Mouse (Mus musculus): ENCODE data around the gene Slc22a21. TPM values are rescaled to one million over a fixed set of nuclear protein-coding genes. Genes with fewer than 3 reads are reported as not detected.
A peak's percentile ranks its signal among the peaks of the same experiment; 100 is the strongest.

Slc22a21 gene
- polyA plus RNA-seq, 1 experiment from 2014 or later: 5.8 TPM

DNA sequence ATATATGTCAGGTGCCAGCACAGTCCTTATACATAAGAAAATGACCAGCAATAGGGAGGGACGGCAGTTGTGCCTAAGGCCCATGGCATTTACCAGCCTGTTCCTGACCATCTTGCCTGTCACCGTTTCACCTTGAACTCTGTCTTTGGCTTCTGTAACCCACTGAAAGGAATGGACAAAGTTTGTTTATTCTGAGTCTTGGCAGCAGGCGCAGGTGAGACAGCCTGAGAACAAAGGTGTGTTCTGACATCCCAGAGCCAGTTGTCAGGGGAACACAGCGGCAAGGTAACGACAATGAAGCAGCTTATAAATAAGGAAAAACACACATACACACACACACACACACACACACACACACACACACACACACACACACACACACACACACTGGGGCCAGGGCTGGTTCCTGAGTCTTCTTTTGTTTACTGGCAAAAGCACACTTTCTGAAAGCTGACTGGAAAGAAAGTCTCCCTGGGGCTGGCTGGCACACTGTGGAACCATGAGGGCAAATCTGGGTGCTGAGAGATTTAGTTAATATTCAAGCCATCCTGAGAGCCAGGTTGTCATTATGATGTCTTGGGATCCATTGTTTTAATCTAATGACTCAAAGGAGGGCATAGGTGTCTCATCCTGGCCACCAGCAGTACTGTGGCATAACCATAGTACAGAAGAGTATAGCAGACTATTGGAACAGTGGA lies 41.4 kb upstream of the Slc22a21 start:
- no peaks in the 10 kb centered on the region for H3K4me1 ChIP-seq (ENCODE audit: insufficient read depth)

DNA sequence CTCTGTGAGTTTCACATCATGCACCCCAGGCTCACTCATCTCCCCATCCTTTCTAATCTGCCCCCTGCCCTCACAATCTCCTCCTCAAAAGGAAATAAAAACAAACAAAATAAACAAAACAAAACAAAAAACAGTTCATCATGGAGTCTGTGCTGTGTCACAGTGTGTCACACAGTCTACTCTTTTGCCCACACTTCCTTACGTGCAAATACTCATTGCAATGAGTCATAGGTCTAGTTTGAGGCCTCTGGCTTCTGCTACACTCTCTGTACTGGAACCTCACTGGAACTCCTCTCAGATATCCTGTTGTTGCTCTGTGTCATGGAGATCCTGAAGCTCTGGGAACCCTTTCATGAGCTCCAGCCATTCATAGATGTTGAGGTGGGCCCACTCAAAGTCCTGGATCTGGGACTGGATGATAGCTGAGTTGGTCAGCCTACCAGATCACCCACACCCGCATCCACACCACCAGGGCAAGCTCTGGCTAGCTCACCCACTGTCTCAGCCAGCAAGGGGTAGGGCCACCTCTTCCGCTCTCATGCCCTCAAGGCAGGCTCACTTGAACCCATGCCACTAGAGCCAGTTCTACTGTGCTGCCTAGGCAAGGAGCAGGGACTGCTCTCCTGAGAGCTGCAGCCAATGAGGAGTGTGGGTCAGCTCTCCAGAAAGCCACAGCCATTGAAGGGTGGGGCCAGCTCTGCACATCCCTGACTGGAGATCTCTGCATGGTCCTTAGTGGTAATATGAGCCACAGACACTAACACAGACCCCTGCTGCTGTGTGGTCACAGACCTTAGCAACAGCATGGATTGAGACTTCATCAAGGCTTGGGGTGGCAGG lies 39.0 kb upstream of the Slc22a21 start:
- no peak overlapping the region for H3K4me3 ChIP-seq (ENCODE audit: low read depth, low read length)
- no peak overlapping the region for H3K27ac ChIP-seq (ENCODE audit: low read depth)
- H3K4me2 ChIP-seq: no peak overlapping the region
- TF ChIP-seq CTCF (IDR thresholded peaks at IDR 0.05; ENCODE audit: low read depth): no peak
- no peaks in the 10 kb centered on the region for H3K4me1 ChIP-seq (ENCODE audit: insufficient read depth)
- H3K9me3 ChIP-seq (ENCODE audit: low read depth, low read length): no peaks in the 10 kb centered on the region
- H3K9ac ChIP-seq: no peak overlapping the region
- no peaks in the 10 kb centered on the region for H3K36me3 ChIP-seq (ENCODE audit: insufficient read depth)
- no peak for DNase-seq
- 73% methylated on average over 3 of the region's 3 CpGs for WGBS
- ATAC-seq (ENCODE audit: insufficient read depth): no peak
- H3K27me3 ChIP-seq (ENCODE audit: insufficient read depth, low read length): no peaks in the 10 kb centered on the region

More for the DNA sequence above, 41.4 kb upstream of the Slc22a21 start:
- Histone ChIP-seq H3K27ac (ENCODE audit: low read depth) (no peak overlapping the region), H3K27me3 (ENCODE audit: insufficient read depth, low read length) (no peaks in the 10 kb centered on the region), H3K9me3 (ENCODE audit: low read depth, low read length) (no peaks in the 10 kb centered on the region), H3K36me3 (ENCODE audit: insufficient read depth) (no peaks in the 10 kb centered on the region), H3K4me2 (no peak overlapping the region), H3K9ac (no peak overlapping the region), H3K4me3 (ENCODE audit: low read depth, low read length) (no peak overlapping the region)
- no peak for ATAC-seq (ENCODE audit: insufficient read depth)
- no peak for TF ChIP-seq CTCF (IDR thresholded peaks at IDR 0.05; ENCODE audit: low read depth)
- DNase-seq: no peak
- WGBS: 49% methylated on average over 5 of the region's 5 CpGs

DNA sequence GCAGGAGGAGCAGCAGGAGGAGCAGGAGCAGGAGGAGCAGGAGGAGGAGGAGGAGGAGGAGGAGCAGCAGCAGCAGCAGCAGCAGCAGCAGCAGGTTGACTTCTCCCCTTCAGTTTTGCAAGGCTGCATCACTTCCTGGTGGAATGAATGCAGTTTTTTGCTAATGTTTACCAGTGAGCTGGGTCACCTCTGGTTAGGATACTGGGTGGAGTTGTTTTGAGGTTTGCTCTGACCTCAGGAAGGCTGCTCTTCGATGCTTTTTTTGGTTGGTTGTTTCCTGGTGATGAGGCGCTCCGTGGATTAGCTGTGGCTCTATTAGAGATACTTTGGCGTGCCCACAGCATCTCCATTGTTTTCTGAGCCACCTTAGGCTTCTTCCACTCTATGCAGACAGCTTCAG lies 37.5 kb upstream of the Slc22a21 start:
- DNase-seq (no peak), ATAC-seq (ENCODE audit: insufficient read depth) (no peak)
- 66% methylated on average over 4 of the region's 4 CpGs for whole genome bisulfite sequencing
- no peak overlapping the region for H3K27ac ChIP-seq (ENCODE audit: low read depth)
- no peak overlapping the region for H3K9ac ChIP-seq
- no peaks in the 10 kb centered on the region for H3K27me3 ChIP-seq (ENCODE audit: insufficient read depth, low read length)
- H3K9me3 ChIP-seq (ENCODE audit: low read depth, low read length): no peaks in the 10 kb centered on the region
- TF ChIP-seq CTCF (IDR thresholded peaks at IDR 0.05; ENCODE audit: low read depth): no peak
- no peaks in the 10 kb centered on the region for H3K36me3 ChIP-seq (ENCODE audit: insufficient read depth)
- H3K4me3 ChIP-seq (ENCODE audit: low read depth, low read length): no peak overlapping the region
- no peak overlapping the region for H3K4me2 ChIP-seq
- H3K4me1 ChIP-seq (ENCODE audit: insufficient read depth): no peaks in the 10 kb centered on the region

DNA sequence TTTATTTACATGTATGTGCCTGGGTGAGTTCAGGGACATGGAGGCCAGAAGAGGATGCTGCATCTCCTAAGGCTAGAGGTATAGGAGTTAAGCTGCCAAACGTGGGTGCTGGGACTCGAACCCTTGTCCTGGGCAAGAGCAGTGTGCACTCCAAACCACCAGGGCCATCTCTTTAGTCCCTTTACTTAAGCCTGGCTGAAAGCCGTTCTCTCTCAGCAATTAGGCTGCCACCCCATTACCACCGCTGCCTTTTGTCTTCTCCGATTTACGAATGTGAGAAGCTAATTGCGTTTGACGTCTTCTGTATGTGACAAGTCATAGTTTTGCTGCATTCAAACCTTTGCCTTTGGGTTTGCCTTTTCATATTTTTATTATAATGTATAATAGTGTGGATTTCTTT lies 35.9 kb upstream of the Slc22a21 start:
- DNase-seq: no peak
- no peaks in the 10 kb centered on the region for H3K9me3 ChIP-seq (ENCODE audit: low read depth, low read length)
- no peak for ATAC-seq (ENCODE audit: insufficient read depth)
- no peak overlapping the region for H3K9ac ChIP-seq
- TF ChIP-seq CTCF (IDR thresholded peaks at IDR 0.05; ENCODE audit: low read depth): no peak
- no peaks in the 10 kb centered on the region for H3K36me3 ChIP-seq (ENCODE audit: insufficient read depth)
- no peak overlapping the region for H3K4me2 ChIP-seq
- H3K4me1 ChIP-seq (ENCODE audit: insufficient read depth): no peaks in the 10 kb centered on the region
- H3K27me3 ChIP-seq (ENCODE audit: insufficient read depth, low read length): no peaks in the 10 kb centered on the region
- H3K27ac ChIP-seq (ENCODE audit: low read depth): no peak overlapping the region
- WGBS: 77% methylated on average over 8 of the region's 8 CpGs
- H3K4me3 ChIP-seq (ENCODE audit: low read depth, low read length): no peak overlapping the region

DNA sequence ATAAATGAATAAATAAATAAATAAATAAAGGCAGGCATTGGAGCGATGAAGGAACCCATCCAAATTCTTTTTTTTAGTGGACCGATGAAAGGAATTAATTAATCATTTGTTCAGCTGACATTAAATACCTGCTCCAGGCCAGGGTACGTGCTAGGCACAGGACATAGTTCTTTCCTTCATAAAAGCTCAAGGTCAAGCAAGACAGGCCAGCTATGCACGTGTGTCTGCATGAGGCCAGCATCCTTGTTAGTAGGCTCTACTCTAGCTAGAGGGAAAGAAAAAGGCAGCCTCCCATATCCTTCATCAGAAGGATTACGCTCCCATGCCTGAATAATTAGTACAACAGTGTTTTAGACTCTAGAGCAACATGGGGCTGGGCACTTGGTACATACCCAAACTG lies 32.8 kb upstream of the Slc22a21 start:
- Histone ChIP-seq H3K27me3 (ENCODE audit: insufficient read depth, low read length) (no peaks in the 10 kb centered on the region), H3K9ac (no peak overlapping the region), H3K36me3 (ENCODE audit: insufficient read depth) (no peaks in the 10 kb centered on the region), H3K27ac (ENCODE audit: low read depth) (no peak overlapping the region), H3K4me3 (ENCODE audit: low read depth, low read length) (no peak overlapping the region), H3K4me1 (ENCODE audit: insufficient read depth) (no peaks in the 10 kb centered on the region), H3K4me2 (no peak overlapping the region), H3K9me3 (ENCODE audit: low read depth, low read length) (no peaks in the 10 kb centered on the region)
- ATAC-seq (ENCODE audit: insufficient read depth) (no peak), DNase-seq (no peak)
- no peak for TF ChIP-seq CTCF (IDR thresholded peaks at IDR 0.05; ENCODE audit: low read depth)
- 84% methylated on average over 5 of the region's 5 CpGs for WGBS

DNA sequence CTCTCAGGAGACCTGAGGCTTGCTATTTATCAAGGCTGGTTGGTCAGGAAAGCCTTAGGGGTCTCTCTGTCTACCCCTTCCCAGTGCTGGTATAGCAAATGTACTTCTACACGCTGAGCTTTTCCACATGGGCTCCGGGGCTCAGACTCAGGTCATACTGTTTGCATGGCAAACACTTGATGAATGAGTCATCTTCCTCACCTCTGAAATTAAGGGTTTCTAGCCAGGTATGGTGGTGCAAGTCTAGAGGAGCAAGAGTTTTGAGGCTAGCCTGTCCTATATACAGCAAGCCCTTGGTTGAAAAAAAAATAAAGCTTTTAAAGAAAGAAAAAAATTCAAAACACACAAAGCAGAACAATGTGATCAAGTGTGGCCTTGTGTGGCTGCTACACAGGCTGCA lies 31.1 kb upstream of the Slc22a21 start:
- no peaks in the 10 kb centered on the region for H3K27me3 ChIP-seq (ENCODE audit: insufficient read depth, low read length)
- TF ChIP-seq CTCF (IDR thresholded peaks at IDR 0.05; ENCODE audit: low read depth): no peak

DNA sequence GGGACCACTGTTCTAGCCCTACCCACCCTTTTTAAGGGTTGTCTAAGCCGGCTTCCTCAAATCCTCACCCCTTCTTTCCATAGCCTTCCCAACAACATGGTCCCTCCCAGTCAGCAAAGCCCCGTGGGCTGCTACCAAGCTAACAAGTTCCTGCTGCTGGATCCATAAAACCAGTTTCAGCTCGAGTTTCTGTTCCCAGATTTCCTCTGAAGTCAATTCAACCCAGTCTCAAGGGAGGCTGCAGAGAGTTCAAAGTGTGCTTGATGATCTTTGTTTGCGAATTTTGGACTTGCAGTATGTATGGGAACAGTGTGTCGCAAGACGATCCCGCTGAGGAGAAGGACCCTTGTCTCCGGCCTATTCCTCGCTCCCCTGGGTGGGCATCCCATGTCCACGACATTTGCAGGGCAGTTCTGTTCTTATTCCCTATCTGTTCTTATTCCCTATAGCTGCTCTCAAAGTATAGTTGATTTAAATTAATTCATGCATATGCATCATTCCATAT lies 28.3 kb upstream of the Slc22a21 start:
- Histone ChIP-seq H3K27ac (ENCODE audit: low read depth) (no peak overlapping the region), H3K9ac (no peak overlapping the region), H3K4me2 (no peak overlapping the region), H3K4me3 (ENCODE audit: low read depth, low read length) (no peak overlapping the region), H3K9me3 (ENCODE audit: low read depth, low read length) (no peaks in the 10 kb centered on the region), H3K27me3 (ENCODE audit: insufficient read depth, low read length) (no peaks in the 10 kb centered on the region), H3K36me3 (ENCODE audit: insufficient read depth) (no peaks in the 10 kb centered on the region), H3K4me1 (ENCODE audit: insufficient read depth) (no peaks in the 10 kb centered on the region; the same call in 1 of the 2 replicates)
- peak; percentile 5 for DNase-seq
- 72% methylated on average over 10 of the region's 10 CpGs for WGBS
- no peak for TF ChIP-seq CTCF (IDR thresholded peaks at IDR 0.05; ENCODE audit: low read depth)
- ATAC-seq (ENCODE audit: insufficient read depth): no peak

More for the DNA sequence above, 31.1 kb upstream of the Slc22a21 start:
- Histone ChIP-seq H3K4me2 (no peak overlapping the region), H3K27ac (ENCODE audit: low read depth) (no peak overlapping the region), H3K9ac (no peak overlapping the region), H3K36me3 (ENCODE audit: insufficient read depth) (no peaks in the 10 kb centered on the region), H3K9me3 (ENCODE audit: low read depth, low read length) (no peaks in the 10 kb centered on the region), H3K4me3 (ENCODE audit: low read depth, low read length) (no peak overlapping the region), H3K4me1 (ENCODE audit: insufficient read depth) (no peaks in the 10 kb centered on the region; the same call in 1 of the 2 replicates)
- WGBS: 64% methylated on average over 2 of the region's 2 CpGs
- DNase-seq (peak; percentile 47), ATAC-seq (ENCODE audit: insufficient read depth) (no peak)
